Mouse (Mus musculus): ENCODE measurements at regions not wholly inside any gene's neighbourhood (a gene's known extent, or its start where the extent isn't known, plus 50 kb on each side); places are given as distances from the start of the nearest gene placed in this dataset.

DNA sequence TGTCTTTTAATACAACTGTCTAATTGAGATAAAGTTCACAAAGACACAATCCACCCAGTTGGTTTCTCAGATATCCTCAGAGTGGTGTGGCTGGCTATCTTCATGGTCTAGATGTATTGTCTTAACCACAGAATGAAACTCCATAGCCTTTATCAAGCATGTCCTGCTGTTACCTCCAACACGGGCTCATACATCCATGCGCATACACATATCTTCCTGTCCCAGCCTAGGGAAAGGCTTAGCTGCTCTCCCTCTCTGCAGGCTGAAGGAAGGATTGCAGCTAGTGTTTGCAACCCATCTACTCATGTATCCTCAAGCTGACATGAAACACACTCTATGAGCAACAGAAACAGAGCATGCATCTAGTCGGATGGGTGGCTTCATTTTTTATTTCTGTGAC, 517.2 kb upstream of the Mgmt start:
- no peaks in the 10 kb centered on the region for H3K36me3 ChIP-seq (ENCODE audit: control insufficient read depth)
- H3K27me3 ChIP-seq (ENCODE audit: control insufficient read depth) = no peaks in the 10 kb centered on the region
- H3K4me3 ChIP-seq (replicated peaks) = no peak overlapping the region
- TF ChIP-seq TAL1 (IDR thresholded peaks at IDR 0.05; ENCODE audit: low read length) (no peak), GATA1 (IDR thresholded peaks at IDR 0.05; ENCODE audit: low read length) (no peak)
- no peaks in the 10 kb centered on the region for H3K4me1 ChIP-seq (ENCODE audit: control insufficient read depth)
- peaks cover 5% of the 10 kb centered on the region for H3K9me3 ChIP-seq (ENCODE audit: control insufficient read depth, low read length)

DNA sequence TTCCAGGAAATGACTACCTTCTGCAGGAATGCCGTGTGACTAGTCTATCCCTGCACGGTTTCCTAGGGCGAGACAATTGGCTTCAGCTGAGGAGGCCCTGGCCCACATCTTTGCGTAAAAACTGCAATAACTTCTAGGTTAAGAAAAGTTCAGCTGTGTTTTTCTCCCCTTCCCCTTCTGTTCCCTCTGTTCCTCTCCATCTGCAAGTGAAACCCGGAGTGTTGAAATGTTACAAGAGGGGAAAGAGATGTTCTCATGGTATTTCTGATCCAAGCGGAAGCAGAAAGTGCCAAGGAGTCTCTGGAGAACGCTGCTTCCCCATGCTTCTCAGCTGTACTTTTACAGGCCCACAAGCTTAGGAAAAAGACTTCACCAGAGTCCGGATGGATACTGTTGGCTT, 516.7 kb upstream of the Mgmt start:
- H3K4me1 ChIP-seq (ENCODE audit: control insufficient read depth) = no peaks in the 10 kb centered on the region
- H3K9me3 ChIP-seq (ENCODE audit: control insufficient read depth, low read length) = peaks cover 5% of the 10 kb centered on the region
- TF ChIP-seq TAL1 (IDR thresholded peaks at IDR 0.05; ENCODE audit: low read length) (no peak), GATA1 (IDR thresholded peaks at IDR 0.05; ENCODE audit: low read length) (no peak)
- no peak overlapping the region for H3K4me3 ChIP-seq (replicated peaks)
- no peaks in the 10 kb centered on the region for H3K27me3 ChIP-seq (ENCODE audit: control insufficient read depth)
- H3K36me3 ChIP-seq (ENCODE audit: control insufficient read depth) = no peaks in the 10 kb centered on the region

DNA sequence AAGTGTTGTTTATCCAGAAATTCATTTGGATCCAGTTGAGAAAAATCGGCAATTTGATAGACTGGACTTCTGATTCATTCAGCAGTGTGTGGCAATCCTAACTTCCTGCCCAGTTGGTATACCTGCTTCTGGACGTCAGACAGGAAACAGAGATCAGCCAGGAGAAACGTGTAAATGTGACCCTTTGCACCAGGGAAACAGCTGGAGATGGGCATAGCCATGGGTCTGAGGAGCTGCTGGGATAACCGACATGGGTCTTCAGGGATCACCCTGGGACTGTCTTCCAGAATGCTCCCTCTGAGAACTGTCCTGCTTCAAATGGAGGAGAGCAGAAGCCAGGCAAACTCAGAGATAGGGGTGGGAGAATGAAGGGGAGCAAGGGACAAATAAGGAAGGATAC, 516.1 kb upstream of the Mgmt start:
- TF ChIP-seq TAL1 (IDR thresholded peaks at IDR 0.05; ENCODE audit: low read length) = no peak
- no peak for TF ChIP-seq GATA1 (IDR thresholded peaks at IDR 0.05; ENCODE audit: low read length)
- Histone ChIP-seq H3K4me3 (replicated peaks) (no peak overlapping the region), H3K27me3 (ENCODE audit: control insufficient read depth) (no peaks in the 10 kb centered on the region), H3K36me3 (ENCODE audit: control insufficient read depth) (no peaks in the 10 kb centered on the region), H3K4me1 (ENCODE audit: control insufficient read depth) (no peaks in the 10 kb centered on the region), H3K9me3 (ENCODE audit: control insufficient read depth, low read length) (peaks cover 5% of the 10 kb centered on the region)

DNA sequence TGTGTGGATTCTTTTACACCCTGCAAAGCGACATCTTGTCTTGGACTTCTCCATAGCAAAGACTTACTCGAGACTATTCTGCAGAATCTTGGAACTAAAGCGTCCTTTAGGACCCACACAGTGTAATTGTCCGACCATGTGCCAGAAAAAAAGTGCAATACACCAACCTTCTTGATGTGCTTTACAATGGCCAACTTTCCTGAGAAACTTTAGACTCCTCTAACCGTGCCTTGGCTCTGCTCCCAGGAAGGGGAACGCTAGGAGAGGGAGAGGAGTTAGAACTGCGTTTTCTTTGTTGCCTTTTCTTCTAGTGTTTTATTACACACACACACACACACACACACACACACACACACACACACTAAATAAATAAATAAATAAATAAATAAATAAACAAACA, 515.1 kb upstream of the Mgmt start:
- Histone ChIP-seq H3K27me3 (ENCODE audit: control insufficient read depth) (no peaks in the 10 kb centered on the region), H3K4me1 (ENCODE audit: control insufficient read depth) (no peaks in the 10 kb centered on the region), H3K9me3 (ENCODE audit: control insufficient read depth, low read length) (peaks cover 5% of the 10 kb centered on the region), H3K36me3 (ENCODE audit: control insufficient read depth) (no peaks in the 10 kb centered on the region), H3K4me3 (replicated peaks) (no peak overlapping the region)
- no peak for TF ChIP-seq TAL1 (IDR thresholded peaks at IDR 0.05; ENCODE audit: low read length)
- TF ChIP-seq GATA1 (IDR thresholded peaks at IDR 0.05; ENCODE audit: low read length) = no peak

DNA sequence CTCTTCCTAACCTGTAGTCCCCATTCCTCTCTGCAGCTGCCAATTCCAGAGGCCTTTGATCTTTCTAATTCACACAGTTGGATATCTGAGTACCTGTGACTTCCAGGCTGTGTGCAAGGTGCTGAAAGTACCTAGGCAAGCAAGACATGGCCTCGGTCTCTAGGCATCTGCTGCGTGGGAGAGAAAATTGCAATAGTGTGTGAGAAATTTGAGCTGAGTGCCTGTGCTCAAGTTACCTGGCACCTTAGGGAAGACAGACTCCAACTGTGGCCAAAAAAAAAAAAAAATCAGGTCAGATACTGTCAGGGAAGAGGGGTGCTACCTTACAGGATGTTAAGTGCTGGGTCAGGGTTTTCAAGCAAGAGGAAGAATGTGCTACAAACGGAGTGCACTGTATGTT, 514.7 kb upstream of the Mgmt start:
- H3K9me3 ChIP-seq (ENCODE audit: control insufficient read depth, low read length) = peaks cover 3% of the 10 kb centered on the region
- H3K4me1 ChIP-seq (ENCODE audit: control insufficient read depth) = no peaks in the 10 kb centered on the region
- H3K4me3 ChIP-seq (replicated peaks) = no peak overlapping the region
- H3K36me3 ChIP-seq (ENCODE audit: control insufficient read depth) = no peaks in the 10 kb centered on the region
- H3K27me3 ChIP-seq (ENCODE audit: control insufficient read depth) = no peaks in the 10 kb centered on the region
- no peak for TF ChIP-seq GATA1 (IDR thresholded peaks at IDR 0.05; ENCODE audit: low read length)
- no peak for TF ChIP-seq TAL1 (IDR thresholded peaks at IDR 0.05; ENCODE audit: low read length)

DNA sequence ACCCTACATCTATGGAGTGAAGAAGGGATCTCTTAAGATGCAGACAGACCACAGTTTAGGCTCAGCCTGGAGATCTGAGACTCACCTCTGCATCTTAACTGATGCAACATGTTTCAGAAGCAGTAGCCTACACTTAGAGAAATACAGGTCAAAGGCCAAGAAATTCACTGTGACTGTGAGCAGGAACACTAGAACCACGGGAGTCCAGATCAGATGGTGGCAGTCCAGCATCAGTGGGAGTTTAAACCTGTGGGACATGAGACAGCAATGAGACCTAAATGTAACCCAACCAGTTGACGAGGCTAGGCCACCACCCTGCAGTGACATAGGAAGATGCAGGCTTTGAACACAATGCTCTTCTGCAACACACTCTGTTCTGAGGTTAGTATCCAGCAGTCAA, 511.1 kb upstream of the Mgmt start:
- TF ChIP-seq GATA1 (IDR thresholded peaks at IDR 0.05; ENCODE audit: low read length) (no peak), TAL1 (IDR thresholded peaks at IDR 0.05; ENCODE audit: low read length) (no peak)

DNA sequence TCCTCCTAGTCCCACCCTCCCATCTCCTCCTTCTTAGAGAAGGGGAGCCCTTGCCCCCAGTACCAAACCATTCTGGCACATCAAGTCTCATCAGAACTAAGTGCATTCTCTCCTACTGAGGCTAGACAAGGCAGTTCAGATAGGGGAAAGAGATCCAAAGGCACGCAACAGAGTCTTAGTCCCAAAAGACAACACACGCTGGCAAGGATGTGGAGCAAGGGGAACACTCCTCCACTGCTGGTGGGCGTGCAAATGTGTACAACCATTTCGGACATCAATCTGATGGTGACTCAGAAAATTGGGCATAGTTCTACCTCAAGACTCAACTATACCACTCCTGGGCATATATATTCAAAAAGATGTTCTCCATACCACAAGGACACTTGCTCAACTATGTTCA, 506.7 kb upstream of the Mgmt start:
- H3K4me3 ChIP-seq (replicated peaks) = no peak overlapping the region
- H3K36me3 ChIP-seq (ENCODE audit: control insufficient read depth) = no peaks in the 10 kb centered on the region
- H3K27me3 ChIP-seq (ENCODE audit: control insufficient read depth) = no peaks in the 10 kb centered on the region
- H3K9me3 ChIP-seq (ENCODE audit: control insufficient read depth, low read length) = no peaks in the 10 kb centered on the region
- TF ChIP-seq TAL1 (IDR thresholded peaks at IDR 0.05; ENCODE audit: low read length) (no peak), GATA1 (IDR thresholded peaks at IDR 0.05; ENCODE audit: low read length) (no peak)
- no peaks in the 10 kb centered on the region for H3K4me1 ChIP-seq (ENCODE audit: control insufficient read depth)

More for the DNA sequence above, 511.1 kb upstream of the Mgmt start:
- Histone ChIP-seq H3K9me3 (ENCODE audit: control insufficient read depth, low read length) (no peaks in the 10 kb centered on the region), H3K27me3 (ENCODE audit: control insufficient read depth) (no peaks in the 10 kb centered on the region), H3K36me3 (ENCODE audit: control insufficient read depth) (no peaks in the 10 kb centered on the region), H3K4me1 (ENCODE audit: control insufficient read depth) (no peaks in the 10 kb centered on the region), H3K4me3 (replicated peaks) (no peak overlapping the region)

GRCm38 (mm10) chr7:136390066-136390465, 504.3 kb upstream of the Mgmt start:
- TF ChIP-seq GATA1 (IDR thresholded peaks at IDR 0.05; ENCODE audit: low read length) (no peak), TAL1 (IDR thresholded peaks at IDR 0.05; ENCODE audit: low read length) (no peak)
- Histone ChIP-seq H3K9me3 (ENCODE audit: control insufficient read depth, low read length) (no peaks in the 10 kb centered on the region), H3K27me3 (ENCODE audit: control insufficient read depth) (no peaks in the 10 kb centered on the region)

DNA sequence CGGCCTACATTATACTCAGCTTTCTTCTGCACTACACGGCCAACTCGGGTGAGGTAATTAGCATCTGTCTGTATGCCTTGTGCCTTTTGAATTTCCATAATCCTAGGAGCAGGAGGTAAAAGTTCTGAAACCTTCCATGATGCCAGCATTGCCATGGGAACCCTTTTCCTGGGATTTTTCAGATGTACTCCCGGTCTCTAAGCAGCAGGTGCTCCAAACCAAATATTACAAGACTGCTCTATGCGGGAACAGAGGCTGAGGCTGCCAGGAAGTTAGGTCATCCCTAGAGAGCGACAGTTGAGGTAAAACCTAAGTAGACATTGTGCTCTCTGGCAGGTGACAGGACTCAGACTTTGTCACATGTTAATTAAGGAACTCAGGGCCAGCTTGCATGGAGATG, 501.0 kb upstream of the Mgmt start:
- H3K9me3 ChIP-seq (ENCODE audit: control insufficient read depth, low read length) = no peaks in the 10 kb centered on the region
- TF ChIP-seq GATA1 (IDR thresholded peaks at IDR 0.05; ENCODE audit: low read length) (no peak), TAL1 (IDR thresholded peaks at IDR 0.05; ENCODE audit: low read length) (no peak)
- H3K4me3 ChIP-seq (replicated peaks) = no peak overlapping the region
- no peaks in the 10 kb centered on the region for H3K4me1 ChIP-seq (ENCODE audit: control insufficient read depth)
- no peaks in the 10 kb centered on the region for H3K36me3 ChIP-seq (ENCODE audit: control insufficient read depth)
- no peaks in the 10 kb centered on the region for H3K27me3 ChIP-seq (ENCODE audit: control insufficient read depth)

More at GRCm38 (mm10) chr7:136390066-136390465, 504.3 kb upstream of the Mgmt start:
- no peaks in the 10 kb centered on the region for H3K4me1 ChIP-seq (ENCODE audit: control insufficient read depth)
- no peaks in the 10 kb centered on the region for H3K36me3 ChIP-seq (ENCODE audit: control insufficient read depth)
- H3K4me3 ChIP-seq (replicated peaks) = no peak overlapping the region

DNA sequence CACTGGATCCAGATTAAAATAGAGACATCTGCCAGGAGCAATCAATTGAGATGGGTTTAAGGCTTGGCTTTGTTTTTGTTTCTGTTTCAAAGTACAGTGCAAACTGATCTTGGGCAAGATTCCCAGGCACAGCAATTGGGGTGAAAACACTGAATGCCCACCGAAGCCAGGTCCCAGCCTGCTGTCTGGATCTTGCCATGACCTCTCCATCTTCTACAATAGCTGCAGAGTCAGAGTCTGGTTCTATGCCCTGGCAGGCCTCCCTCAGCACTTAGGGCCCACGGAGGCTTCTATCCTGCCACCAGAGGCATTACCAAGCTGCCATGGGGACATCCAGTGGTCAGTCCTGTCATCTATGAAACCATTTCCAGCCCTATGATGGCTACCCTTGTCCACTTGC, 498.6 kb upstream of the Mgmt start:
- TF ChIP-seq GATA1 (IDR thresholded peaks at IDR 0.05; ENCODE audit: low read length) (no peak), TAL1 (IDR thresholded peaks at IDR 0.05; ENCODE audit: low read length) (no peak)
- no peaks in the 10 kb centered on the region for H3K9me3 ChIP-seq (ENCODE audit: control insufficient read depth, low read length)
- no peaks in the 10 kb centered on the region for H3K4me1 ChIP-seq (ENCODE audit: control insufficient read depth)
- no peaks in the 10 kb centered on the region for H3K27me3 ChIP-seq (ENCODE audit: control insufficient read depth)
- H3K4me3 ChIP-seq (replicated peaks) = no peak overlapping the region
- H3K36me3 ChIP-seq (ENCODE audit: control insufficient read depth) = no peaks in the 10 kb centered on the region
